Mouse (Mus musculus) cerebellum, adult 9-10 months (tissue): ENCODE measurements at regions not wholly inside any gene's neighbourhood (a gene's known extent, or its start where the extent isn't known, plus 50 kb on each side); places are given as distances from the start of the nearest gene placed in this dataset.

ENCODE experiments used
- DNase-seq: peaks from one replicate; pipeline ENCODE4 v3.0.0; 2022

- no peak for DNase-seq
Observed at GRCm38 (mm10) chr12:94470981-94471380, 1221.0 kb upstream of the Flrt2 start.

- no peak for DNase-seq
Observed at GRCm38 (mm10) chr12:94488721-94489120, 1203.3 kb upstream of the Flrt2 start.

GRCm38 (mm10) chr12:94508099-94508498, 1183.9 kb upstream of the Flrt2 start:
- no peak for DNase-seq

DNA sequence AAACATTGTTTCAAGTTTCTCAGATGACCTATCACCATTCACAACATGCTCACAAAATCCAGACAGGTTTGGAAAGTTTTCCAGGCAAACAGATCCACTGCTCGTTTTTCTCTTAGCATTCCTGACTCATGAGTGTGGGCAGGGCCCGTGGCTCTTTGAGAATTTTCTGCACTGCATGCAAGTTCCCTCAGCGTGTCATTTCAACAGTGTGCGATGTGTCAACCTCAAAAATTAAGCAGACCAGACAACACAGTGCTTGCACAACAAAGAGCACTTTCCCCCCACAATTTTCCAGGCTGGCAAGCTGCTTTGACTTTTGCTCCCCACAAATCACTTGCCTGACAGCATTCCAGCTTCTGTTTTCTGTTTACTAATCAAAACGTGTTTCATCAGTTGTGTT, 1182.2 kb upstream of the Flrt2 start:
- no peak for DNase-seq

GRCm38 (mm10) chr12:94544706-94545105, 1147.3 kb upstream of the Flrt2 start:
- no peak for DNase-seq

GRCm38 (mm10) chr12:94560374-94561194, 1131.4 kb upstream of the Flrt2 start:
- no peak for DNase-seq

GRCm38 (mm10) chr12:94574981-94575380, 1117.0 kb upstream of the Flrt2 start:
- no peak for DNase-seq

GRCm38 (mm10) chr12:94580345-94580744, 1111.7 kb upstream of the Flrt2 start:
- no peak for DNase-seq

GRCm38 (mm10) chr12:94584309-94584708, 1107.7 kb upstream of the Flrt2 start:
- no peak for DNase-seq

GRCm38 (mm10) chr12:94587031-94587430, 1105.0 kb upstream of the Flrt2 start:
- no peak for DNase-seq

- DNase-seq, result no peak
Observed at GRCm38 (mm10) chr12:94588599-94588998, 1103.4 kb upstream of the Flrt2 start.

DNA sequence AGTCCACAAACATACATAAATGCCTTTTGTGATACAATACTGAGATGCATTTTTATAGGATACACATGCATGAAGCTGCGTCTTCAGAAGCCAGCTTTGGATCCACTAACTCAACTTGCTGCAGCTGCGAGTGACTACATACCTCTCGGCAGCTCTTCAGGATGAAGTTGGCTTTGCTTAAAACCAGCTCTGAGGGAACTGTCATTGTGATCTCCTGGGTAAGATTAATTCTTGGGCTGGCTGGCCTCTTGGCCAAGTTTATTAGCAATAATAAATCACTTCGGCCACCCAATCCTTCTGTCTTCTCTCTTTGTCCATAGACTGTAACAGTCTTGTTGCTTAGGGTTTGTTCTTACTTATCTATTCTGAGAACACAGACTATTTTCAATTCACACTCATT, 1103.0 kb upstream of the Flrt2 start:
- no peak for DNase-seq

GRCm38 (mm10) chr12:94605566-94605965, 1086.5 kb upstream of the Flrt2 start:
- no peak for DNase-seq

- DNase-seq, result no peak
Observed at GRCm38 (mm10) chr12:94636555-94636954, 1055.5 kb upstream of the Flrt2 start.

- no peak for DNase-seq
Observed at GRCm38 (mm10) chr12:94640153-94640552, 1051.9 kb upstream of the Flrt2 start.

- peak; percentile 9 for DNase-seq
Observed at GRCm38 (mm10) chr12:94645302-94645701, 1046.7 kb upstream of the Flrt2 start.

DNA sequence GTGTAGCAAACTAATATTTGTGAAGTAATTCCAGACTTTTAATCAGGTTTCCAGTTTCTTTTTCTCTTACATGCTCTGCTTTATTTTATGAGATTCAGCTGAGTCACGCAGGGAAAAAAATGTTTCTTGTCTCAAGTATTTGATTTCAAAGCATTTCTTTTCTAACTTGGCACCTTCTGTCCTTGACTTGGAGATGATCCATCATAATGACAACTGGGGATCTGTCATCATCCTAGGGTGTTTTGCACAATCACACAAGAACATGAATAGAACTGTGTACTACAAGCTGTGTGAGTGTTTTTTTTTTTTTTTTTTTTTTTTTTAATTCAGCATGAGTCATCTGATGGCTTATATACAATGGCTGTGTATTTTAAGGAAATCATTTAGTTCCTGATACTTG, 1022.0 kb upstream of the Flrt2 start:
- no peak for DNase-seq

GRCm38 (mm10) chr12:94674925-94675324, 1017.1 kb upstream of the Flrt2 start:
- DNase-seq, result no peak

- no peak for DNase-seq
Observed at GRCm38 (mm10) chr12:94691341-94692029, 1000.5 kb upstream of the Flrt2 start.

DNA sequence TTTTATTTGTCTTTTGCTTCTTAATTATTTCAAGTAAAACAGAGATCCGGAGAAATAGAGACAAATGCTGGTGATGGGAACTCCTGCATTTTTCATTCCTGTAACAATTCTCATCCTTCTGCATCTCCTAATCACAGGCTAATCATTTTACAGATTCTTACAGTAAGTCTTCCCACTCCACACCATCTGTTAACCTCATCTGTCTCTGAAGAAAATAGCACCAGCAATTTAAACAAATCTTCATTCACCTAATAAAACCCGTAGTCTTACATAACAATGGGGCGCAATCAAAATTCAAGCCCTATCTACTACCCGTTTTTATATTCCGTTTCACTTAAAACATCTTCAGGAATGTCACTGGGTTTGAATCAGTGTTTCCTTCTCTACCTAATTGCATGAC, 960.6 kb upstream of the Flrt2 start:
- DNase-seq, result no peak

- DNase-seq, result no peak
Observed at GRCm38 (mm10) chr12:94733179-94733578, 958.8 kb upstream of the Flrt2 start.

- no peak for DNase-seq
Observed at GRCm38 (mm10) chr12:94737263-94737662, 954.8 kb upstream of the Flrt2 start.

- no peak for DNase-seq
Observed at GRCm38 (mm10) chr12:94749747-94750515, 942.1 kb upstream of the Flrt2 start.

DNA sequence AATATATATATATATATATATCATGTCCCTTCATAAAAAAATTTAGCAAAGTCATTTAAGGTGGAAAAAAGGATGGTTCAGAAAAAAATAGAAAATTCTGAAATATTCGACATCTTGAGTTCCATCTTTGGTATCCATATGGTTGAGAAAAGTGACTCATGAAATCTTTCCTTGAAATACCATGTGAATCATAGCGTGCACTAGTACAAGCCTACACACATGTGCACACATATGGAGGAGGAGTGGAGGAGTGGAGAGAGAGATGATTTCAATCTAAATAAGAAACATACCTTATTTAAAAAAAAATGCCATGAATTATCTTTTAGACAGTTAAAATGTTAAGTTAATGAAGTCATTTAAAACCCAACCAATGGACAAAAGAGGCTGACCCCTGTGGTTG, 936.3 kb upstream of the Flrt2 start:
- DNase-seq, result no peak
